Mouse (Mus musculus): ENCODE measurements around the gene Crygs.

DNA sequence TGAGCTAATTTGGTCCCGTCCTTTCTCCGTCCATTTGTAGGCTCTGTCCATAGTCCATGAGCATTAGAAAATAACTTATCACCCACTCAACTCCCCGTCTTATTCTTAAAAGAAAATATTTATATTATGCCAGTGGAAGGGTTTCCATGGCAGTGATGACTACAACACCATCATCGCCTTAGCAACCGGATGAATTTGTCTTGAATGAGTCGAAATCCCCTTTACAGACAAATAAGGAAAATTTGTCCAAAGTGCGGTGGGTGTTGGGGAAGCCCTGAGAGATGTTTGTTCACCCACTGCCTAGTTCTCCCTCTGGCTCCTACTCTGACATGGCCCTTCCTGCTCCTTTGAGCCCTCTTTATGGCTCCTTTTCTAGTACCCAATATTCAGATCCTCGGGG, 42.7 kb downstream of the Crygs start:
- no peak for TF ChIP-seq POLR2A (IDR thresholded peaks at IDR 0.05; ENCODE audit: low read depth, low read length)
- TF ChIP-seq CTCF (conservative IDR thresholded peaks at IDR 0.05; ENCODE audit: insufficient read depth, insufficient read length, low read depth, low read length) = no peak
